Mouse (Mus musculus) liver, adult 10 weeks (tissue): Measurements from ENCODE around the gene Xbp1. TPM values are rescaled to one million over a fixed set of nuclear protein-coding genes. Genes with fewer than 3 reads are reported as not detected.

Source experiments
- polyA plus RNA-seq: library from polyadenylated mRNA; stranded (reverse); fragments of 350-450 nt; fragmentation: Illumina TruSeq; extraction: RNeasy Lipid Tissue Mini Kit (QIAGEN cat#74804); gene quantifications from one replicate; pipeline ENCODE4 v1.2.3, GENCODE M21; 2014; ENCODE audit warnings: low read depth, low replicate concordance

Gene Xbp1
- polyA plus RNA-seq, result 187 TPM

DNA sequence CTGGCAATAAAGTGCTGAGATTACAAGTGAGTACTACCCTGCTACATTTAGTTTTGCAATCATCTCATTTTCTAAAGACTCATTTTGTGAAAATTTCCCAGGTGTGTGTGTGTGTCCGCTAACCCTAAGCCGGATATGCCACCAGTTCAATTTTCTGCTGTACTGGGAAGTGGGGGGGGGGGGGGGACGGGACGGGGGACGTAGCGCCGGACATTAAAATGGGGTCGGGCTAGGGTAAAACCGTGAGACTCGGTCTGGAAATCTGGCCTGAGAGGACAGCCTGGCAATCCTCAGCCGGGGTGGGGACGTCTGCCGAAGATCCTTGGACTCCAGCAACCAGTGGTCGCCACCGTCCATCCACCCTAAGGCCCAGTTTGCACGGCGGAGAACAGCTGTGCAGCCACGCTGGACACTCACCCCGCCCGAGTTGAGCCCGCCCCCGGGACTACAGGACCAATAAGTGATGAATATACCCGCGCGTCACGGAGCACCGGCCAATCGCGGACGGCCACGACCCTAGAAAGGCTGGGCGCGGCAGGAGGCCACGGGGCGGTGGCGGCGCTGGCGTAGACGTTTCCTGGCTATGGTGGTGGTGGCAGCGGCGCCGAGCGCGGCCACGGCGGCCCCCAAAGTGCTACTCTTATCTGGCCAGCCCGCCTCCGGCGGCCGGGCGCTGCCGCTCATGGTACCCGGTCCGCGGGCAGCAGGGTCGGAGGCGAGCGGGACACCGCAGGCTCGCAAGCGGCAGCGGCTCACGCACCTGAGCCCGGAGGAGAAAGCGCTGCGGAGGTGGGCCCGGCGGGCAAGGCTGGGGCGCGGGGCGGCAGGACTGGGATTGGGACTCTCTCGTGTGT is at the start of gene Xbp1:
TSS of gene Xbp1 (plus strand) at position 248 of the 854 bp plus-strand sequence.

DNA sequence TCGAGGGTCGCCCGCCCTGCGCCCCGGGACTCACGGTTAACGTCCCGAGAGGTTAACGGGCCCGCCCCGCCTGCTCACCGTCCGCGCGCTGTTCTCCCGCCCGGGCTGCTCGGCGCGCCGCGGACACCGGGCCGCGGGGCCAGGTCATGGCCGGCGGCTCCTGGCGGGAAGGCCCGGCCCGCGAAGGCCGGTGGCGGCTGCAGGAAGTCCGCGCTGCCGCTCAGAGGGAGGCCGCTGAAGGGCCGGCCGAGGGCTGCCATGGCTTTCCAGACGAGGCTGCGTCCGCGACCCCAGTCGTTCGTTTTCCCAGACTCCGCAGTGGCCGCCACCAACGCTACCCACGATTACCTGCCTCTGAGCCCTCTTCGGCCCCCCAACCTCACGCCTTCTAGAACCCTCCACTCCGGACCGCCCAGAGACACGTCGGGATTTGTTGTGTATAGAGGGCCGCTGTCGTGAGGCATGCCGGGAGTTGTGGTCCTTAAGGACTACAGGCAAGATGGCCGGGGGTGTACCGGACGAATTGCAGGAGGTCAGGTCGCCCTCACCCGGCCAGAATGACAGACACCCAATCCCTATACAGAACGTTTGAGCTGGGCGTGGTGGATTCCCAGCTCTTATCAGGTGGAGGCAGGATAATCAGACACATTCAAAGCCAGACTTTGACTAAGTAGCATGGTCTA is 21.5 kb downstream of the Xbp1 start, which contains the start of gene Ccdc117:
TSS of gene Ccdc117 (minus strand) at position 389 of the 683 bp plus-strand sequence.

DNA sequence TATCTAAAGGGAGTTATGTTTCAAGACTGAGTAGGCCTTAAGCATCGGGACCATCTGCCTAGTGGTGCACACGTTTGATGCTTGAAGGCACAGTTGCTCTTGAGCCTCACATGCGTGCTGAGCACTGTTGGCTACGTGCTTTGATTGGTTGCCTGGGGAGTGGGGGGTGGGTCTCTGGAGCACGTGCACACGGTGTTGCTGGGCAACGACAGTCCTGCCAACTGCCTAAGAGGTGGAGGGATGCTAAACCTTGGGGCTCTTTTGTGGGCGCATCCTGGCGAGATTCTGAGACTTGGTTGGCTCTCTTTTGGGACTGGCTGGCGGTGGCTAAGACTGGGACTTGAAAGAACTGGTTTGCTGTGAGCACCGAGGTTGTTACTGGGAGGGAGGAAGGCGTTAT is 49.0 kb downstream of the Xbp1 start, which contains the start of gene Ankrd36:
TSS of gene Ankrd36 (plus strand) at position 211 of the 400 bp plus-strand sequence.

Other genes starting within 250 kb of the Xbp1 start
- 4.7 TPM for gene Znrf3, start 75.8 kb upstream of the Xbp1 start, polyA plus RNA-seq
- 21.5 TPM for gene Ccdc117, start 21.5 kb downstream of the Xbp1 start, polyA plus RNA-seq
- gene Ankrd36, start 49.0 kb downstream of the Xbp1 start, polyA plus RNA-seq, result not detected
- 11.5 TPM for gene Mrps24, start 195.0 kb downstream of the Xbp1 start, polyA plus RNA-seq
- 2.7 TPM for gene Urgcp, start 241.7 kb downstream of the Xbp1 start, polyA plus RNA-seq